Mouse (Mus musculus) intestine, embryonic 16.5 days (tissue): ENCODE data around the gene Zbtb5. TPM values are rescaled to one million over a fixed set of nuclear protein-coding genes. Genes with fewer than 3 reads are reported as not detected.

ENCODE experiments used
- ATAC-seq: fragments of 200-750 bp; cut with Nextera tagmentation; 2 replicates; pipeline ENCODE4 v1.8.0; 2017; ENCODE audit warnings: moderate TSS enrichment, moderate library complexity
- H3K27ac ChIP-seq: fragments of 300-500 bp; sonication (generic); 2 replicates; pipeline ENCODE4 v1.5.1; 2014; ENCODE audit warnings: mild to moderate bottlenecking, low read length
- H3K27me3 ChIP-seq: fragments of 300-500 bp; sonication (generic); replicated peaks from 2 replicates; pipeline ENCODE4 v1.6.1; 2014; ENCODE audit warnings: low read length, control low read depth, mixed read lengths; ENCODE audit not compliant: control insufficient read depth, insufficient read depth
- H3K36me3 ChIP-seq: fragments of 300-500 bp; sonication (generic); 2 replicates; pipeline ENCODE4 v1.6.1; 2014; ENCODE audit warnings: low read length, control low read depth; ENCODE audit not compliant: control insufficient read depth, insufficient read depth
- H3K4me1 ChIP-seq: fragments of 300-500 bp; sonication (generic); 2 replicates; pipeline ENCODE4 v1.6.1; 2014; ENCODE audit warnings: low read length, control low read depth, mixed read lengths; ENCODE audit not compliant: control insufficient read depth, insufficient read depth
- H3K4me2 ChIP-seq: fragments of 300-500 bp; sonication (generic); 2 replicates; pipeline ENCODE4 v1.6.1; 2014; ENCODE audit warnings: low read depth, low read length, control low read depth
- H3K4me3 ChIP-seq: fragments of 300-500 bp; sonication (generic); 2 replicates; pipeline ENCODE4 v1.5.1; 2014; ENCODE audit warnings: mild to moderate bottlenecking, low read length
- H3K9ac ChIP-seq: fragments of 300-500 bp; sonication (generic); 2 replicates; pipeline ENCODE4 v1.6.1; 2014; ENCODE audit warnings: low read depth, low read length
- H3K9me3 ChIP-seq: fragments of 300-500 bp; sonication (generic); 2 replicates; pipeline ENCODE4 v1.6.1; 2016; ENCODE audit warnings: low read length, control low read depth; ENCODE audit not compliant: control insufficient read depth
- WGBS: fragments of 180-500 bp; shearing (Covaris S2); extraction: QIAGEN DNeasy Blood & Tissue Kit; methylation state at CpG from one replicate; pipeline ENCODE4 v1.1.7; 2014; 5-methylcytosine and 5-hydroxymethylcytosine counted together
- polyA plus RNA-seq: library from polyadenylated mRNA; unstranded; fragments of >200 nt; fragmentation: Nextera tagmentation; extraction: Ambion mirVana; gene quantifications from 2 replicates; pipeline ENCODE4 v1.2.1, GENCODE M21; 2015

Gene Zbtb5
- polyA plus RNA-seq, 1 experiment from 2014 or later, result 12.8 TPM

- Histone ChIP-seq H3K4me3 (no peak overlapping the region), H3K9me3 (no peaks in the 10 kb centered on the region), H3K36me3 (peaks cover 2% of the 10 kb centered on the region; the same call in 1 of the 2 replicates), H3K27me3 (no peaks in the 10 kb centered on the region), H3K4me2 (no peak overlapping the region), H3K27ac (no peak overlapping the region), H3K4me1 (peaks cover 12% of the 10 kb centered on the region; the same call in 1 of the 2 replicates), H3K9ac (no peak overlapping the region)
- WGBS, result 90% methylated on average over 13 of the region's 13 CpGs
- no peak for ATAC-seq
Observed at GRCm38 (mm10) chr4:45037455-45038410, 25.5 kb upstream of the Zbtb5 start.

GRCm38 (mm10) chr4:45036571-45036970, 24.4 kb upstream of the Zbtb5 start:
- WGBS, result 86% methylated on average over 5 of the region's 5 CpGs
- no peak for ATAC-seq
- peaks cover 2% of the 10 kb centered on the region; the same call in 1 of the 2 replicates for H3K36me3 ChIP-seq

GRCm38 (mm10) chr4:45036048-45036447, 23.8 kb upstream of the Zbtb5 start:
- Histone ChIP-seq H3K9ac (no peak overlapping the region), H3K27ac (no peak overlapping the region), H3K27me3 (no peaks in the 10 kb centered on the region), H3K9me3 (no peaks in the 10 kb centered on the region), H3K36me3 (peaks cover 2% of the 10 kb centered on the region; the same call in 1 of the 2 replicates), H3K4me1 (peaks cover 12% of the 10 kb centered on the region; the same call in 1 of the 2 replicates), H3K4me3 (no peak overlapping the region), H3K4me2 (no peak overlapping the region)
- no peak for ATAC-seq
- 90% methylated on average over 10 of the region's 10 CpGs for WGBS

More at GRCm38 (mm10) chr4:45036571-45036970, 24.4 kb upstream of the Zbtb5 start:
- Histone ChIP-seq H3K4me1 (peaks cover 12% of the 10 kb centered on the region; the same call in 1 of the 2 replicates), H3K9ac (no peak overlapping the region), H3K27me3 (no peaks in the 10 kb centered on the region), H3K4me2 (no peak overlapping the region), H3K4me3 (no peak overlapping the region), H3K27ac (no peak overlapping the region), H3K9me3 (no peaks in the 10 kb centered on the region)

- H3K4me3 ChIP-seq, result no peak overlapping the region
- H3K27me3 ChIP-seq, result no peaks in the 10 kb centered on the region
- peaks cover 2% of the 10 kb centered on the region; the same call in 1 of the 2 replicates for H3K36me3 ChIP-seq
- H3K4me1 ChIP-seq, result peaks cover 12% of the 10 kb centered on the region; the same call in 1 of the 2 replicates
- 68% methylated on average over 16 of the region's 16 CpGs for WGBS
- no peaks in the 10 kb centered on the region for H3K9me3 ChIP-seq
- H3K4me2 ChIP-seq, result no peak overlapping the region
- no peak overlapping the region for H3K27ac ChIP-seq
- ATAC-seq, result peak; percentile 78
- H3K9ac ChIP-seq, result no peak overlapping the region
Observed at GRCm38 (mm10) chr4:45034693-45035628, 22.7 kb upstream of the Zbtb5 start.

GRCm38 (mm10) chr4:45032586-45032985, 20.4 kb upstream of the Zbtb5 start:
- H3K9me3 ChIP-seq, result no peaks in the 10 kb centered on the region
- H3K36me3 ChIP-seq, result peaks cover 2% of the 10 kb centered on the region; the same call in 1 of the 2 replicates
- ATAC-seq, result no peak
- no peaks in the 10 kb centered on the region for H3K27me3 ChIP-seq
- H3K4me3 ChIP-seq, result no peak overlapping the region
- H3K4me2 ChIP-seq, result no peak overlapping the region
- no peak overlapping the region for H3K27ac ChIP-seq
- H3K9ac ChIP-seq, result no peak overlapping the region
- H3K4me1 ChIP-seq, result peaks cover 12% of the 10 kb centered on the region; the same call in 1 of the 2 replicates
- WGBS, result 85% methylated on average over 9 of the region's 9 CpGs

- Histone ChIP-seq H3K27me3 (no peaks in the 10 kb centered on the region), H3K9me3 (no peaks in the 10 kb centered on the region), H3K4me2 (no peak overlapping the region), H3K27ac (no peak overlapping the region), H3K4me3 (no peak overlapping the region), H3K9ac (no peak overlapping the region), H3K4me1 (no peaks in the 10 kb centered on the region), H3K36me3 (no peaks in the 10 kb centered on the region)
- ATAC-seq, result no peak
- 92% methylated on average over 4 of the region's 4 CpGs for WGBS
Observed at GRCm38 (mm10) chr4:45026459-45026858, 14.2 kb upstream of the Zbtb5 start.

GRCm38 (mm10) chr4:45019009-45019408, 6.8 kb upstream of the Zbtb5 start:
- Histone ChIP-seq H3K9me3 (no peaks in the 10 kb centered on the region), H3K27ac (no peak overlapping the region), H3K4me2 (peak overlapping the region; percentile 90), H3K4me1 (peaks cover 9% of the 10 kb centered on the region; the same call in 1 of the 2 replicates), H3K9ac (peak overlapping the region; percentile 72), H3K4me3 (peak overlapping the region; percentile 79), H3K27me3 (no peaks in the 10 kb centered on the region), H3K36me3 (no peaks in the 10 kb centered on the region)
- WGBS, result 3% methylated on average over 14 of the region's 14 CpGs
- ATAC-seq, result peak; percentile 34

GRCm38 (mm10) chr4:45018452-45018980, 6.3 kb upstream of the Zbtb5 start, which contains the start of gene Polr1e:
TSS of gene Polr1e (plus strand) at chr4:45018583.
- under 1% methylated on average over 29 of the region's 29 CpGs for WGBS
- peak within 1 kb of the TSS; percentile 72 for H3K9ac ChIP-seq
- no peak within 1 kb of the TSS for H3K27ac ChIP-seq
- ATAC-seq, result peak; percentile 89
- peak within 1 kb of the TSS; percentile 79 for H3K4me3 ChIP-seq
- H3K4me2 ChIP-seq, result peak within 1 kb of the TSS; percentile 90
- H3K9me3 ChIP-seq, result no peaks in the 10 kb centered on the region
- H3K36me3 ChIP-seq, result no peaks in the 10 kb centered on the region
- peaks cover 12% of the 10 kb centered on the region for H3K4me1 ChIP-seq
- no peaks in the 10 kb centered on the region for H3K27me3 ChIP-seq
